Mouse (Mus musculus) natural killer cell, adult 2 months (primary cell): Measurements from ENCODE around the gene Ryr1.

ENCODE experiments used
- DNase-seq, 2 experiments: peaks; one replicate each; pipeline ENCODE4 v3.0.0; 2022; ENCODE audit warnings: low spot score in 2 of 2

Ryr1 gene

GRCm38 (mm10) chr7:29039604-29039984 is 85.4 kb downstream of the Ryr1 start:
- DNase-seq: peak; percentile 80 to 88

GRCm38 (mm10) chr7:29037261-29037660 is 87.7 kb downstream of the Ryr1 start:
- peak in 1 of 2 experiments; percentile 12 for DNase-seq

DNA sequence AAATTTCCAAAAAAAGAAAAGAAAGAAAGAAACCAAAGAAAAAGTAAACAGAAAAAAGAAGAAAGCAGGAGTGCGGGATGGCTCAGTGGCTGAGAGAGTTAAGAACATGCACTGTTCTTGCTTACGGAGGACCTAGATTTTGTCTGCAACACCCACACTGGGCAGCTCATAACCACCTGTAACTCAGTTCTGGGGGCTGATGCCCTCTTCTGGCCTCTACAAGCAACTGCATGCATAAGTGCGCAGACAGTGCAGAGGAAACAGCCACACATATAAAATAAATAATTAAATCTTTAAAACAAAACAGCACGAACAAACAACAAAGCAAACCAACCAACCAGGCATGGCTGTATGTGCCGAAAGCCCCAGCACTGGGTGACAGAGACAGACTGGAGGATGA is 92.3 kb downstream of the Ryr1 start:
- peak in 1 of 2 experiments; percentile 18 for DNase-seq

GRCm38 (mm10) chr7:29031641-29032040 is 93.3 kb downstream of the Ryr1 start:
- DNase-seq: no peak

DNA sequence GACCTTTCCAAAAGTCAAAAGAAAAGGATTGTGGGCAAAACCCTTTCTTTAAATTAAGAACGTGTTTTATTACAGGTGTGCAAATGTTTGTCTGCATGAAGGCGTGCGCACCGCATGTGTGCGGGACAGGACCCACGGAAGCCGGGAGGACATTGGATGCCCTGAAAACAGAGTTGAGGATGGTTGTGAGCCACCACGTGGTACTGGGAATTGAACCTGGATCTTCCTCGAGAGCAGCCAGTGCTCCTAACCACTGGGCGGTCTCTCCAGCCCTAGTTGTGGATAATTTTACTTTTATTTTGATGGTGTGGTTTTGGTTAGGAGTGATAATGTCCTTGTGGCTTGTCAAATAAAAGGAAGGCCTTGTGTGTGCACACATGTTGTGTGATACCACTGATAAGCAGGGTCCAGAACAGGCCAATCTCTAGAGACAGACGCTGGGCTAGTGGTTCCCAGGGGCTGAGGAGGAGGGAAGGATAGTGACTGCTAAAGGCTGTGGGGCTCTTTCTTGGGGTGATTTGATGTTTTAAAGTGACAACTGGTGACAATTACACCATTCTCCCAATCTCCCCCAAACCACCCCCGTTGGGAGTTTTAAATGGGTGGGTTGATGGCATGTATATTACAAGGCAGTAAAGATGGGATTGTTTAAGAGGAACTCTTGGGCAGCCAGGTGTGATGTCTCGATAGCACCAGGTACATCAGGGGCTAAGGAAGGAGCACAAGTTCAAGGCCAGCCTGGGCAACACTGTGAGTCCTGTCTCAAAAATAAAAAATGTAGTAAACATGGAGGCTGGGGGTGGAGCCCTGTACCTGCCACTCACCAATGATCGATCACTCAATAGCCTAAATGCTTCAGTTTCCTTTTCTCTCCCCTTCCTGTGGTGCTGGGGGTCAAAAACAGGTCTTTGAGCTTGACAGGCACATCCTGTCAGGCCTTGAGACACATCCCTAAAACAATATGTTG is 95.0 kb downstream of the Ryr1 start:
- DNase-seq: no peak

DNA sequence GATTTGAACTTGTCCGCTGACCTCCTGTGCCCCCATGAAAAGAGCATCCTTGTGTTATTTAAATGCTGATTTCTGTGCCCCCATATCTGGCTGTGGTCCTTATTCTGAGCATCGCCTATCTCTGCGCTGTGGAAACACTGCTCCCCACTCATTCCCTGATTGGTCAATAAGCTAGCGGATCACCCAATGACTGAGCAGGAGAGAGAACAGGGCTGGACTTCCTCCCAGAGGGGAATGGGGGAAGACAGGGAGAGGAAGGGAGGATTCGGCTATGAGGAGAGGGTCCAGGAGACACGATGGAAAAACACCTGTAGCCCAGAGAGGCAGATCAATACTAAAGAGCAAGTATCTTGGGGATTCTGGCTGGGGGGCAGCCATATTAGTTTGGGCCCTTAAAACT is 96.2 kb downstream of the Ryr1 start:
- no peak for DNase-seq

GRCm38 (mm10) chr7:29026811-29027210 is 98.2 kb downstream of the Ryr1 start:
- no peak for DNase-seq

GRCm38 (mm10) chr7:29026195-29026594 is 98.8 kb downstream of the Ryr1 start:
- DNase-seq: no peak

DNA sequence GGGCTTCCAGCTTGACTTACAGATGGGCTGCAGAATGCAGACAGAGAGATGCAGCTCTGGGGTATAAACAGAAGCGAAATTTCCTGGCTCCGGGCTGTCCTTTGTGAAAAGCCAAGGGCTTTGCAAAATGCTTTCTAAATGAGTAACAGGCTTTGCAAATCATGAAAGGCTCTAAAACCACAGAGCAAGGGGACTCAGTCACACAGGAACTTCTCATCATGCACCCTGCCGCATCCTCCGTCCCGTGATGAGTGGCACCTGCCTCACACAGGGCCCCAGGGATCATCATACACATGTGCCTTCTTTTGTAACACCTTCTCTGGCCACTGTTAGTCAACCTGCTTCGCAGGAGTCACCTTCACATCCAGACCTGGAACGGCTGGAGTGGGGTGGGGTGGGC is 99.4 kb downstream of the Ryr1 start:
- peak; percentile 49 to 70 for DNase-seq

DNA sequence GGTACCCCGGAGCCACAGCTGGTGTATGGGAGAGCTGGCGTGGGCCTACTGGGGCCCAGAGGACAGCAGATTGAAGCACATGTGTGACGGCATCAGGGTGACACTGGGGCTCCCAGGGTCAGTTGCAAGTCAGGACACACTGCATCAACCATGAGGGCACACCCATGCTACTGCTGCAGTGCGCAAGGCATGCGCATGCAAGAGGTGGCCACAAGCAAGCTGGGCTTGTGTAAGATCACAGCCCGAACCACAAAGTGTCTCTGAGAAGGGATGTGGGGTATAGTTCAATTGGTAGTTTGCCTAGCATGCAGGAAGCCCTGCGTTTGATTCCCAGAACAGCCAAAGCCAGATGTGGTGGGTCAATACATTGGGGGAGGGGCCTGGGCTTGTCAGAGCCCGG is 101.5 kb downstream of the Ryr1 start:
- no peak for DNase-seq

DNA sequence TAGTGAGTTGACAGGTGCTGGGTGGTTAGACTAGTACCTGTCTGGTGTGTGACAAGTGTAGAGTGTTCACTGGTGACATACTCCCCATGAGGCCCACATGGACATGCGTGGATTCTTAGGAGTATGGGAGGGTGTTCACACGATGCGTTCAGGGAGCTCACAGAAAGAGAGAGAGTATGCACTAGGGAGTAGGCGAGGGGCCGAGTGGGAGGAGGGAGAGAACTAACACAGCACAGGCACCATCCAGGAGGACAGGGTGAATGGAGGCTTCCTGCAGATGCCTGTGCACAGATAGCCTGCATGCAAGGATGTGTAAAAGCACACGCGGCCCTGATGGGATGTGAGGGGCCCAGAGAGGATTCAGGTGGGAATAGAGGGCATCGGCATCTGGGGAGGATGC is 102.5 kb downstream of the Ryr1 start:
- DNase-seq: no peak

DNA sequence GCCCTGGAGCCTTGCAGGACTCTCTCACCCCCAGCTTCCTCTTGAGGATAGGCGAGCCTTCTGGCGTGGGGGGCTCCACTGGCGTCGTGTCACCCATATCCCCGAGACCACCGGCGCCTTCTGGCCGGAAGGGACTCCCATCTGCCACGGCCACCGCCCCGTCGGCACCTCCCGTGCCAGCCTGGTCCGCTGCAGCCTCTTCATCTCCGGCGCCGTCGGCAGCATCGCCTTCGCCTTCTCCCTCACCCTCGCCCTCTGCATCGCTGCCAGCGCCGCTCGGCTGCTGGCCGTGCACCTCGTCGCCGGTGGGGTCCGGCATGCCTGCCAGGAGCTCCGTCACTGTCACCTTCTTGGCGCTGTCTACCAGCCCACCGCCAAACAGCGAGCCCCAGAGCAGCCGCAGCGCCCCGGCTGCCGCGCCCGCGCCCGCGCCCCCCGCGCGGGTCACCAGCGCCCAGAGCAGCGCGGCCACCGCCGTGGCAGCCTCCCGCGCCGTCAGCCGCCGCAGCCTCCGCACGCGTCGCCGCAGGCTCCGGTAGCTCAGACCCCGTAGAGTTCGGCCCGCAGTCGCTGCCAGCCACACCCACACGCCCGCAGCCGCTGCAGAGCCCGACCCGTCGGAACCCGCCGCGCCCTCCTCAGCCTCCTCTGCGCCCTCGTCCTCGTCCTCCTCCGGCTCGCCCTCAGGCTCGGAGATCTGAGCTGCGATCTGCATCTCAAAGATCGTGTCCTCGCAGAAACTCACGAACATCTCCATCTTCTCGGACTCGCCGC is 105.3 kb downstream of the Ryr1 start:
- DNase-seq: no peak

GRCm38 (mm10) chr7:29017222-29017621 is 107.8 kb downstream of the Ryr1 start:
- no peak for DNase-seq

GRCm38 (mm10) chr7:29016440-29016839 is 108.5 kb downstream of the Ryr1 start:
- DNase-seq: no peak

GRCm38 (mm10) chr7:29014984-29015383 is 110.0 kb downstream of the Ryr1 start:
- DNase-seq: no peak

- DNase-seq: peak in 1 of 2 experiments; percentile 37
Measured at GRCm38 (mm10) chr7:29008714-29009113, 116.3 kb downstream of the Ryr1 start.

DNA sequence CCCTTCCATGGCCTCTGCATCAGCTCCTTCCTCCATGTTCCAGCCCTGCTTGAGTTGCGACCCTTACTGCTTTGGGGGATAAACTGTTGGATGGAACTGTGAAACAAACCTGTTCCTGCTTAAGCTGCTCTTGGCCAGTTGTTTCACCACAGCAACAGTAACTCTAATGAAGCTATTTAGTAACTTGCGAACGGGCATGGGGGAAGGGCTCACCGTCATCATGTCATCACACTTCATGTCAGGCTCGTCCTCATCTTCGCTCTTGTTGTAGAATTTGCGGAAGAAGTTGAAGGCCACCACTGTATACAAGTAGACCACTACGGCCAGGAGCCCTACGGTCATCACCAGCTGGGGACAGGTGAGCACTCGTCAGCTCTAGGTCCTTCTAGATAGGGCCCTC is 116.8 kb downstream of the Ryr1 start:
- DNase-seq: no peak

DNA sequence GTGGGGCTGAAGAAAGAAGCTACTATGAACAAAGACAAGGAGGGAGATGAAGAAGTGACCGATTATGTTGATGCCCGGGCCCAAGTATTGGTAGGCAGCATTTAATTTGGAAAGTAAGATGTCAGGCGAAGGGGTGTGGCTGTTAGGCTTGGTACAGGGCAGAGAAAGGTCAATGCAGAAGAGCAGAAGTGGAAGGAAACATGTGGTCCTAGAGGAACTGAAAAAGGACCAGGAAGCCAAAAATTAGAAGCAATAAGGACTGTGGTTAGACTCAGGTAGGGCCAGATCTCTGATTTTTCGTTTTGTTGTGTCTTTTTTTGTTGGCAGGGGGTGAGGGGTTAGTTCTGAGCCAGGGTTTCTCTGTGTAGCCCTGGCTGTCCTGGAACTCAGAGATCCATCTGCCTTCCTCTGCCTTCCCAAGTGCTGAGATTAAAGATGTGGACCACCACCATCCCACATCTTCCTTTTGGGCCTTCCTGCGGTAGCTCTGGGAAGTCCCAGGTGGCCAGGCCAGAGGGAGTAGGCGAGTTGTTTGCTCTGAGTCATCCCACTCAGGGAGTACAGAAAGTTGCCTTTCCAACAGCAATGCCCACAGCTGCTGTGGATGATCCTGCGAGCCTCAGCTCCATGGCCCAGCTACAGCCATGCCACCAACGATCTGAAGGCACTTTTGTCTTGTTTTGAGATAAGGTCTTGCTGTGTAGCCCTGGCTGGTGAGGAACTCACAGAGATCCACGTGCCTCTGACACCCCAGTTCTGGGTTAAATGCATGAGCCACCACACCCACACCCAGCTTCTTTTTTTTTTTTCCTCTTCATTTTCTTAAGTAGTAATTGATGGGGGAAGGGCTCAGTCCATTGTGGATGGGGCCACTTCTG is 117.5 kb downstream of the Ryr1 start:
- DNase-seq: peak in 1 of 2 experiments; percentile 46

DNA sequence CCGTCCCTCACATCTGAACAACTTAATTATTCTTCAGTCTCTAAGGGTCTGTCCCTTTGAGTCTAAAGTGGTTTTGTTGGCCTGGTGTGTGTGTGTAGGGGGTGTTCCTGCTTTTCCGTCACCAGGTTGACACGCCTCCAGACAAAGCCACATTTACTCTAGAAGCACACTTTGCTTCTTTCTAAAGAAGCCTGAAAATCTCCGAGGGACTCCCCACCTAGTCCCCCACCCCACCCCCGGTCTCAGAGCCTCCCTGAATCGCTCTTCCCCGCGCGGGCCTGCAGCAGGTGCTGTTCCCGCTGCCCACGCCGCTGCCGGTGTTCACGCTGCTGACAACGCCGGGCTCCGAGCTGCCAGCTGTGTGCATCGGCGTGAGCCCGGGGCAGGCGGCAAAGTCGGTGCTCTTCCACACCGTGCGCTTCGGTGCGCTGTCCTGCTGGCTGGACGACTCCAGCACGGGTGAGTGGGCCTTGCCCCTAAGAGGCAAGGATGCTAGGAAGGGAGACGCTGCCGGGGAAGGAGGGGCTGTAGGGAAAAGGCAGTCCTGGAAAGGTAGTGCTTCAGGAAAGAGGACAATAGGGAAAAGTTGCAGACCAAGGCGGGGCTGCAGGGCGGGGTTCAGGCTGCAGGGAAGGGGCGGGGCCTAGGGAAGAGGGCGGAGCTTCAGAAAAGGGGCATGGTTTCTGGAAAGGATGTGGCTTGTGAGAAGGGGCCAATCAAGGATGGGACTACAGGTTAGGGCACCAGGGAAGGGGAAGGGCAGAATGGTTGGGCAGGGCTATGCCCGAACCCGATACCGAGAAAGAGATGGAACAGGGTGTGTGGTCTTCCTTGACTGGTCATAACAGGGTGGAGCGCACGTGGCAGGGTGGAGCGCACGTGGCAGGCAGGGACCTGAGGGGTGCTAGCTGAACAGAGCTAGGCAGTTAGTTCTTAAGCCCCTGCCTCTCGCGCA is 124.1 kb downstream of the Ryr1 start:
- DNase-seq: peak; percentile 68 to 85

DNA sequence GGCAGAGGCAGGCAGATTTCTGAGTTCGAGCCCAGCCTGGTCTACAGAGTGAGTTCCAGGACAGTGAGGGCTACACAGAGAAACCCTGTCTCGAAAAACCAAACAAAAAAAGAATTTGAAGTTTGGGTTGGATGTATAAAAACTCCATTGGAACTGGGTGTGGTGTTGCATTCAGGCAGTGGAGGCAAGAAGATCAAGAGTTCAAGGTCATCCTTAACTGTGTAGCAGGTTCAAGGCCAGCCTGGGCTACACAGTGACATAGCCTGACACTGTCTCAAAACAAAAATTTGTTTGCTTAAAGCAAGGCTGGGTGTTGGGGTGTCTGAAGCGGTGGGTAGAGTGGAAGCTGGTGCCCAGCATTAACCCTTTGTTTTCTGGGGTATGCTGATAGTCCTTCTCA is 131.6 kb downstream of the Ryr1 start:
- DNase-seq: no peak

DNA sequence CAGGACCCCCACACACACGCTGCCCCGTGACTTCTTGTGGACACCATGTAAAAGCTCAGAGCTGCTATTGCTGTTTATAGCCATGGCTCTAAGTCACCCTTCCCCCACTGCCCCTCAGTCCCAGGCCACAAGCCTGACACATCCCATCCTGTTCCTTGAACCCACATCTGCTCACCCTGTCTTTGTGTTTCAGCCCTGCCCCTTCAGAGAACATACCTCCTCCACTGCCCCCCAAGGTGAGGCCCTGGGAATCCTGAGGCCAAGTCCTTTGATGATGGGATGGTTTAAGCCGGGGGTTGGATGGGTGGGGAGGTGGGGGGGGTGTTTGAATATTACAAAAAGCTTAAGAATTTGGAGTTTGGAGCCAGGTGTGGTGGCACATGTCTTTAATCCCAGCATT is 132.0 kb downstream of the Ryr1 start:
- no peak for DNase-seq
